Mouse (Mus musculus): ENCODE data around the gene Ppm1f. TPM values are rescaled to one million over a fixed set of nuclear protein-coding genes. Genes with fewer than 3 reads are reported as not detected.

The Ppm1f gene
- polyA plus RNA-seq, 1 experiment from 2014 or later = 36.1 TPM

DNA sequence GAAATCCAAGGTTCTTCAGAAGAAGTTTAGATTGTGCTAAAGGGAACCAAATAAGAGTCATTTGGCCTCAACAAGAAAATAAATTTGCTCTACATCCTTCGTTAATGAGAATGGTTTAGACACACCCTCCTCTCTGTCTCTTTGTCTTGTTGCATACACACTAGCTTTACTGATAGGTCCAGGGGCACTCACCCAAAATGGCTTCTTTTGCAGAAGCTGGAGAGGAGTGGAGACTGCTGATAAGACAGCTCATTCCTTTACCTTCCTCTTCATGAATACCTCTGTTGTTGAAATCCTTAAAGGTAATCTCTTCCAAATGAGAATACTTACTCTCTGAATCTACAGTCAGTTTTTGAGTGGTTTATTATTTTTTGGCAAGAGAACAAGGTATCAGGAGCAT lies 68.9 kb downstream of the Ppm1f start:
- H3K4me2 ChIP-seq = no peak overlapping the region
- H3K9me3 ChIP-seq (replicated peaks) = no peaks in the 10 kb centered on the region
- H3K27ac ChIP-seq (ENCODE audit: poor library complexity, severe bottlenecking) = no peak overlapping the region
- no peaks in the 10 kb centered on the region for H3K4me1 ChIP-seq (replicated peaks)
- no peak overlapping the region for H3K9ac ChIP-seq
- 63% methylated on average over 1 of the region's 1 CpGs for WGBS
- ATAC-seq (ENCODE audit: insufficient number of reproducible peaks, low FRiP score) = no peak
- no peaks in the 10 kb centered on the region for H3K36me3 ChIP-seq
- H3K4me3 ChIP-seq = no peak overlapping the region
- no peaks in the 10 kb centered on the region for H3K27me3 ChIP-seq (replicated peaks)

DNA sequence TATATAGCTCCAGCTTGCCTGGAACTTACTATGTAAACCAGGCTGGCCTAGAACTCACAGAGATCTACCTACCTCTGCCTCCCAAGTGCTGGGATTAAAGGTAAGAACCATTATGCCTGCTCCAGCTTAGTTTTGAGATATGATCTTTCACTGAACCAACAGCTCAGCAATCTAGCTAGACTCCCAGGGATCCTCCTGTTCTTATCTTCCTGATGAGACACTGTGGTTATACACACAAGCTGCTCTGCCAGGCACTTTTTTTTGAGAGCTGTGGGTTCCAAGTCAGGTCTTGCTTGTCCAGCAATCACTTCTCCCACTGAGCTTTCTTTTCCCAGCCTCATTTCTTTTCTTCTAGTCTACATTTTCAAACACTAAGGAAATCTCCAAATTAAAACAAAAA lies 70.0 kb downstream of the Ppm1f start:
- H3K4me3 ChIP-seq = no peak overlapping the region
- no peak overlapping the region for H3K27ac ChIP-seq (ENCODE audit: poor library complexity, severe bottlenecking)
- ATAC-seq (ENCODE audit: insufficient number of reproducible peaks, low FRiP score) = no peak
- H3K9me3 ChIP-seq (replicated peaks) = no peaks in the 10 kb centered on the region
- H3K27me3 ChIP-seq (replicated peaks) = no peaks in the 10 kb centered on the region
- H3K36me3 ChIP-seq = no peaks in the 10 kb centered on the region
- no peak overlapping the region for H3K9ac ChIP-seq
- no peaks in the 10 kb centered on the region for H3K4me1 ChIP-seq (replicated peaks)
- H3K4me2 ChIP-seq = no peak overlapping the region

Other genes with a start within 250 kb of the Ppm1f start
- gene Olfr19, start 220.1 kb upstream of the Ppm1f start, polyA plus RNA-seq (2016; fragmentation: Nextera tagmentation; extraction: Ambion mirVana) = not detected in 2 replicates
- 0.12 and 0.15 TPM in 2 replicates for gene Spag6l, start 67.0 kb upstream of the Ppm1f start, polyA plus RNA-seq (2016; fragmentation: Nextera tagmentation; extraction: Ambion mirVana)
- gene Igll1, start 32.5 kb upstream of the Ppm1f start, polyA plus RNA-seq (2016; fragmentation: Nextera tagmentation; extraction: Ambion mirVana) = 0.15 TPM in 1 of 2 replicates, not detected in the other
- gene Top3b, start 25.7 kb upstream of the Ppm1f start, polyA plus RNA-seq (2016; fragmentation: Nextera tagmentation; extraction: Ambion mirVana) = 44.3 and 49.4 TPM in 2 replicates
- gene Vpreb1, start 25.6 kb upstream of the Ppm1f start, polyA plus RNA-seq (2016; fragmentation: Nextera tagmentation; extraction: Ambion mirVana) = 0.70 and 1.1 TPM in 2 replicates
- gene Mapk1, start 86.9 kb downstream of the Ppm1f start, polyA plus RNA-seq (2016; fragmentation: Nextera tagmentation; extraction: Ambion mirVana) = 133 TPM in 2 replicates
- 14.4 and 15.4 TPM in 2 replicates for gene Ypel1, start 173.2 kb downstream of the Ppm1f start, polyA plus RNA-seq (2016; fragmentation: Nextera tagmentation; extraction: Ambion mirVana)
- gene Ppil2, start 214.8 kb downstream of the Ppm1f start, polyA plus RNA-seq (2016; fragmentation: Nextera tagmentation; extraction: Ambion mirVana) = 101 and 105 TPM in 2 replicates
- 28.1 and 31.4 TPM in 2 replicates for gene 2610318N02Rik, start 228.7 kb downstream of the Ppm1f start, polyA plus RNA-seq (2016; fragmentation: Nextera tagmentation; extraction: Ambion mirVana)
- 59.9 and 64.9 TPM in 2 replicates for gene Sdf2l1, start 235.9 kb downstream of the Ppm1f start, polyA plus RNA-seq (2016; fragmentation: Nextera tagmentation; extraction: Ambion mirVana)
- 4.6 and 5.4 TPM in 2 replicates for gene Ydjc, start 248.2 kb downstream of the Ppm1f start, polyA plus RNA-seq (2016; fragmentation: Nextera tagmentation; extraction: Ambion mirVana)